In the genomic region with DNA sequence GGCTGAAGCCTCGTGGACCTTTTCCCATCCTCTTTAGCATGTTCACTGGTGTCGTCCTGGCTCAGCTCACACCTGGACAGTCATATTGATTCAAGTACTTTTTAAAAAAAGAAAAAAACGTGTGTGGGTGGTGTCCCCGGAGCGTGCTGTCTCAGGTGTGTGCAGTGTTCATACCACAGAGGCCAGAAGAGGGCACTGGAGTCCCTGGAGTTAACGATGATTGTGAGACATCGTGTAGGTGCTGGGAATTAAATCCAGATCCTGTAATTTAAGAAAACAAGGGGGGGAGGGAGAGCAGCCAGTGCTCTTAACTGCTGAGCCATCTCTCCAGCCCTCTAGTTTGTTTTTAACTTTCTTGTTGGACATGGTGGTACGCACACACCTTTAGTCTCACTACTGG, we compare ENCODE assay signal across 21 mouse cellular contexts. TPM values are rescaled to one million over a fixed set of nuclear protein-coding genes. Genes with fewer than 3 reads are reported as not detected.
DNase-seq lines count a peak whose midpoint lies in the region; ATAC-seq and TF ChIP-seq lines count a peak whose summit lies in the region.
"Had no signal": no experiment of that assay in that cellular context is flagged by ENCODE, and none has a peak within 500 bp of the region (broad histone marks: within the 10 kb centered on the region; RNA-seq: fewer than 3 reads in every experiment).

No protein-coding gene starts in this region.

- no peak for DNase-seq in cerebellum, adult 2 months
- DNase-seq in cerebellum, postnatal 14 days = no peak
- no peak for DNase-seq in kidney, postnatal 0 days (ENCODE audit: low spot score)
- DNase-seq in kidney, adult 9 months = no peak
- DNase-seq in A20 (ENCODE audit: low read depth, low spot score) (peak; percentile 37), Patski (ENCODE audit: low read depth, low spot score) (no peak)
- DNase-seq in left cerebral cortex, adult 8-10 months (ENCODE audit: low spot score in 2 of 2) = no peak
- DNase-seq: adrenal gland, adult 8-10 months; cerebellum, postnatal 10 days; embryo, embryonic 11 days; heart, postnatal 10 days; left cerebral cortex, postnatal 4 days; liver; lung, embryonic 14.5 days; retina, postnatal 1 day; right cerebral cortex, postnatal 4 days had no signal

- ATAC-seq in kidney, postnatal 0 days (replicated peaks; ENCODE audit: low FRiP score, low read depth) = no peak
- no peak for ATAC-seq in Patski
- ATAC-seq: forebrain, embryonic 15.5 days had no signal

- TF ChIP-seq CTCF in cerebellum, adult 2 months (IDR thresholded peaks at IDR 0.05; ENCODE audit: borderline replicate concordance, insufficient read depth, low read depth, low read length) = peak; percentile 23; the same call in 1 of the 2 replicates
- peak; percentile 22; the same call in 1 of the 2 replicates for TF ChIP-seq CTCF in kidney, postnatal 0 days (IDR thresholded peaks at IDR 0.05; ENCODE audit: low read depth)
- peak; percentile 45 for TF ChIP-seq CTCF in Patski (IDR thresholded peaks at IDR 0.05)

- in situ Hi-C loops in Patski (cut with MboI; ENCODE audit: low pct_unique_long_range_greater_than_20kb) = no loop called here

- no peak overlapping the region for H3K9ac ChIP-seq in kidney, postnatal 0 days (ENCODE audit: low read depth, low read length)
- H3K9ac ChIP-seq: forebrain, embryonic 15.5 days; lung, embryonic 14.5 days had no signal

- TF ChIP-seq POLR2A in cerebellum, adult 2 months (IDR thresholded peaks at IDR 0.05; ENCODE audit: borderline replicate concordance, insufficient read depth, low read length) = no peak

- no peak overlapping the region for H3K27ac ChIP-seq in cerebellum, adult 2 months (ENCODE audit: insufficient read depth, low read length)
- H3K27ac ChIP-seq in kidney, postnatal 0 days = no peak overlapping the region
- H3K27ac ChIP-seq: forebrain, embryonic 15.5 days; macrophage; midbrain, embryonic 10.5 days; stomach, postnatal 0 days had no signal

- H3K4me3 ChIP-seq in cerebellum, adult 2 months (replicated peaks; ENCODE audit: insufficient read depth, low read depth, low read length) = no peak overlapping the region
- no peak overlapping the region for H3K4me3 ChIP-seq in kidney, postnatal 0 days (replicated peaks; ENCODE audit: low read depth, low read length)
- H3K4me3 ChIP-seq: forebrain, embryonic 15.5 days; midbrain, embryonic 10.5 days had no signal

- no peaks in the 10 kb centered on the region for H3K36me3 ChIP-seq in kidney, postnatal 0 days (ENCODE audit: insufficient read depth, low read length)
- H3K36me3 ChIP-seq: forebrain, embryonic 15.5 days had no signal

- 86% methylated on average over 8 of the region's 8 CpGs for WGBS in cerebellum, adult 2 months
- 90% methylated on average over 8 of the region's 8 CpGs for WGBS in kidney, postnatal 0 days

- no peaks in the 10 kb centered on the region for H3K9me3 ChIP-seq in kidney, postnatal 0 days (replicated peaks; ENCODE audit: low read length)
- H3K9me3 ChIP-seq: forebrain, embryonic 15.5 days; midbrain, embryonic 10.5 days had no signal

- no peaks in the 10 kb centered on the region for H3K27me3 ChIP-seq in cerebellum, adult 2 months (ENCODE audit: control insufficient read depth, insufficient read depth, low read length)
- no peaks in the 10 kb centered on the region for H3K27me3 ChIP-seq in kidney, postnatal 0 days (ENCODE audit: insufficient read depth, low read length)
- H3K27me3 ChIP-seq in Patski = no peaks in the 10 kb centered on the region
- H3K27me3 ChIP-seq: forebrain, embryonic 15.5 days had no signal

- H3K4me1 ChIP-seq in cerebellum, adult 2 months (ENCODE audit: control insufficient read depth, insufficient read depth, low read length) = no peaks in the 10 kb centered on the region
- no peaks in the 10 kb centered on the region; the same call in 1 of the 2 replicates for H3K4me1 ChIP-seq in kidney, postnatal 0 days (replicated peaks; ENCODE audit: insufficient read depth, low read length)

- POLR2A ChIA-PET in Patski (lab: Charles Lee) = no interaction called here

- no peak overlapping the region for H3K4me2 ChIP-seq in kidney, postnatal 0 days (ENCODE audit: low read length)
- H3K4me2 ChIP-seq: forebrain, embryonic 15.5 days; heart, embryonic 11.5 days; lung, embryonic 14.5 days had no signal

- CTCF ChIA-PET in Patski (lab: Charles Lee) = interaction anchor here (1.4 kb wide), 1 partner anchor 9 kb away, joined by 4 read pairs; no protein-coding TSS in a partner anchor

RNA-seq across cellular contexts. Expression of a gene that starts 2.3 kb away (rescaled TPM):
- 68.6 and 76.9 TPM in 2 replicates for polyA plus RNA-seq in cerebellum, adult 2 months (2012; rRNA removed)
- 11.7 and 12.3 TPM in 2 replicates for polyA plus RNA-seq in kidney, postnatal 0 days (2015; fragmentation: Nextera tagmentation; extraction: Ambion mirVana)
- polyA plus RNA-seq in Patski (2021) = 19.7 TPM
- total RNA-seq in left cerebral cortex, adult 8-10 months (2022) = 100 to 1,000 TPM; 146 to 160 (median 153) TPM
